Mouse (Mus musculus): ENCODE measurements at regions not wholly inside any gene's neighbourhood (a gene's known extent, or its start where the extent isn't known, plus 50 kb on each side); places are given as distances from the start of the nearest gene placed in this dataset.

- no peak for TF ChIP-seq CTCF (conservative IDR thresholded peaks at IDR 0.05; ENCODE audit: low read length)
- TF ChIP-seq POU5F1 (IDR thresholded peaks at IDR 0.05; ENCODE audit: borderline replicate concordance, low read length) = no peak
These were observed 122.3 kb upstream of the Tent5a start for GRCm38 (mm10) chr9:85449493-85449892.

Measured in E14TG2a.4 (cell line).